Mouse (Mus musculus): Measurements from ENCODE around the gene Mpp3.

GRCm38 (mm10) chr11:102039487-102040137 is 11.4 kb upstream of the Mpp3 start:
- TF ChIP-seq CTCF (IDR thresholded peaks at IDR 0.05; ENCODE audit: low read depth) (no peak), EP300 (IDR thresholded peaks at IDR 0.05; ENCODE audit: low read depth) (peak; percentile 57; the same call in 1 of the 2 replicates)
